In the genomic region with DNA sequence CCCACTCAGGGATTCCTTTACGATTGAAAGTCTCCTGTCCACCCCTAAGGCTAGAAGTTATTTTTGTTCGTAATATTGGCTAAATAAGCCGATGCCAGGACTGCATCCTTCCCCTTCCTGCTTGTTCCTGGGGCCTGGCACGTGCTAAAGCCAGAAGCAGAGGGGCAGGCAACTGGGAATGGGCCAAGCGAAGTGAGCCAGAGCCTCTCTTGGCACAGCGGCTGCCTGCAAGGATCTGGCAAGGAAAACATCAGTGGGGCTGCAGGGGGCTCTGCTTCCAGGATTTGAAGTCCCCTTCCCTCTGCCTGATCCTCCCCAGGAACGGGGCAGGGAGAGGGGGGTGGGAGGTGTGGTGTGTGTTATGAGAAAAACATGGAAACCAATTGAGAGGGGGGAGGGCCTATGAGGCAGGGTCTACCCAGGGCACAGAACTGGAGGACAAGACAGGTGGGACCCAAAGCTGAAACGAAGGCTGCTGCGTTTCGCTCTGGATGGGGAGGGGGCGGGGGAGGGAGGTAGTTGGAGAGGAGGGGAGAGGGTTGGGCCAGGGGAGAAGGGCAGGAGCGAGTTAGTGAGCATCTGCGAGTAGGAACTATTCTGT, we compare ENCODE assay signal across 11 mouse cellular contexts. TPM values are rescaled to one million over a fixed set of nuclear protein-coding genes. Genes with fewer than 3 reads are reported as not detected.
A peak's percentile ranks its signal among the peaks of the same experiment; 100 is the strongest.
DNase-seq lines count a peak whose midpoint lies in the region; ATAC-seq lines count a peak whose summit lies in the region.
"Had no signal": no experiment of that assay in that cellular context is flagged by ENCODE, and none has a peak within 500 bp of the region (broad histone marks: within the 10 kb centered on the region; RNA-seq: fewer than 3 reads in every experiment).

No protein-coding gene starts in this region.

- peak overlapping the region; percentile 10; the same call in 1 of the 2 replicates for H3K27ac ChIP-seq in forebrain, embryonic 13.5 days
- H3K27ac ChIP-seq in forebrain, embryonic 12.5 days, result no peak overlapping the region
- peak overlapping the region; percentile 58 for H3K27ac ChIP-seq in embryonic facial prominence, embryonic 13.5 days
- H3K27ac ChIP-seq in limb, embryonic 13.5 days, result peak overlapping the region; percentile 40; the same call in 1 of the 2 replicates
- H3K27ac ChIP-seq: liver, embryonic 13.5 days had no signal

- H3K4me3 ChIP-seq in forebrain, embryonic 13.5 days, result no peak overlapping the region
- no peak overlapping the region for H3K4me3 ChIP-seq in forebrain, embryonic 12.5 days (replicated peaks)
- no peak overlapping the region for H3K4me3 ChIP-seq in embryonic facial prominence, embryonic 13.5 days
- no peak overlapping the region for H3K4me3 ChIP-seq in limb, embryonic 13.5 days
- H3K4me3 ChIP-seq: liver, embryonic 13.5 days had no signal

- peak overlapping the region; percentile 23 for H3K4me2 ChIP-seq in forebrain, embryonic 13.5 days
- no peak overlapping the region; the same call in 1 of the 2 replicates for H3K4me2 ChIP-seq in forebrain, embryonic 12.5 days
- H3K4me2 ChIP-seq in embryonic facial prominence, embryonic 13.5 days, result peak overlapping the region; percentile 45
- peak overlapping the region; percentile 46 for H3K4me2 ChIP-seq in limb, embryonic 13.5 days (replicated peaks)
- H3K4me2 ChIP-seq: liver, embryonic 13.5 days had no signal

- WGBS in forebrain, embryonic 13.5 days, result 28% methylated on average over 13 of the region's 13 CpGs
- WGBS in forebrain, embryonic 12.5 days, result 34% methylated on average over 13 of the region's 13 CpGs
- WGBS in embryonic facial prominence, embryonic 13.5 days, result 15% methylated on average over 13 of the region's 13 CpGs
- 15% methylated on average over 13 of the region's 13 CpGs for WGBS in limb, embryonic 13.5 days

- peaks cover 29% of the 10 kb centered on the region for H3K4me1 ChIP-seq in forebrain, embryonic 13.5 days
- peaks cover 25% of the 10 kb centered on the region for H3K4me1 ChIP-seq in forebrain, embryonic 12.5 days
- H3K4me1 ChIP-seq in embryonic facial prominence, embryonic 13.5 days, result peaks cover 64% of the 10 kb centered on the region
- peaks cover 76% of the 10 kb centered on the region for H3K4me1 ChIP-seq in limb, embryonic 13.5 days
- H3K4me1 ChIP-seq: liver, embryonic 13.5 days had no signal

- peak; percentile 36 to 59 for DNase-seq in lung, postnatal 4 days
- no peak for DNase-seq in lung, postnatal 36 days
- no peak for DNase-seq in urinary bladder, postnatal 10 days (ENCODE audit: low spot score)
- DNase-seq: heart, postnatal 36 days; kidney, postnatal 25 days; liver, embryonic 13.5 days had no signal

- H3K27me3 ChIP-seq in forebrain, embryonic 13.5 days, result peaks cover 5% of the 10 kb centered on the region; the same call in 1 of the 2 replicates
- peaks cover 7% of the 10 kb centered on the region; the same call in 1 of the 2 replicates for H3K27me3 ChIP-seq in forebrain, embryonic 12.5 days
- H3K27me3 ChIP-seq in embryonic facial prominence, embryonic 13.5 days, result no peaks in the 10 kb centered on the region
- peaks cover 13% of the 10 kb centered on the region for H3K27me3 ChIP-seq in limb, embryonic 13.5 days

- H3K36me3 ChIP-seq in forebrain, embryonic 13.5 days (ENCODE audit: poor library complexity, severe bottlenecking), result no peaks in the 10 kb centered on the region
- no peaks in the 10 kb centered on the region for H3K36me3 ChIP-seq in forebrain, embryonic 12.5 days (replicated peaks)
- no peaks in the 10 kb centered on the region for H3K36me3 ChIP-seq in embryonic facial prominence, embryonic 13.5 days
- no peaks in the 10 kb centered on the region for H3K36me3 ChIP-seq in limb, embryonic 13.5 days
- H3K36me3 ChIP-seq: liver, embryonic 13.5 days had no signal

- peak; percentile 51; the same call in 1 of the 2 replicates for ATAC-seq in forebrain, embryonic 13.5 days
- ATAC-seq in forebrain, embryonic 12.5 days (ENCODE audit: low FRiP score), result no peak
- peak; percentile 32; the same call in 1 of the 2 replicates for ATAC-seq in embryonic facial prominence, embryonic 13.5 days (ENCODE audit: insufficient number of reproducible peaks, insufficient read depth, low FRiP score, low TSS enrichment, low read depth)
- peak; percentile 49 for ATAC-seq in limb, embryonic 13.5 days (ENCODE audit: low FRiP score, low read depth)
- ATAC-seq in monocyte, adult 5-6 weeks (replicated peaks; ENCODE audit: insufficient number of reproducible peaks, low FRiP score, low TSS enrichment, poor library complexity, severe bottlenecking), result no peak

- no peak overlapping the region; the same call in 1 of the 2 replicates for H3K9ac ChIP-seq in forebrain, embryonic 13.5 days
- H3K9ac ChIP-seq in forebrain, embryonic 12.5 days, result no peak overlapping the region
- no peak overlapping the region for H3K9ac ChIP-seq in embryonic facial prominence, embryonic 13.5 days
- H3K9ac ChIP-seq in limb, embryonic 13.5 days, result 0 out of 2 replicates have a peak overlapping the region, but pooled peaks have one; percentile 13
- H3K9ac ChIP-seq: liver, embryonic 13.5 days had no signal

- H3K9me3 ChIP-seq in forebrain, embryonic 13.5 days (replicated peaks), result no peaks in the 10 kb centered on the region
- H3K9me3 ChIP-seq in forebrain, embryonic 12.5 days, result no peaks in the 10 kb centered on the region
- no peaks in the 10 kb centered on the region for H3K9me3 ChIP-seq in embryonic facial prominence, embryonic 13.5 days
- H3K9me3 ChIP-seq in limb, embryonic 13.5 days, result no peaks in the 10 kb centered on the region
- H3K9me3 ChIP-seq: liver, embryonic 13.5 days had no signal

RNA-seq across cellular contexts. Expression of gene Wnt11, which starts 40.6 kb away (rescaled TPM):
- 0.19 and 0.23 TPM in 2 replicates for polyA plus RNA-seq in forebrain, embryonic 13.5 days (2015; fragmentation: Nextera tagmentation; extraction: Ambion mirVana)
- polyA plus RNA-seq in forebrain, embryonic 12.5 days (2016; fragmentation: Nextera tagmentation; extraction: Ambion mirVana), result 1.7 and 2.6 TPM in 2 replicates
- polyA plus RNA-seq in embryonic facial prominence, embryonic 13.5 days (2015; fragmentation: Nextera tagmentation; extraction: Ambion mirVana), result 10.8 and 12.4 TPM in 2 replicates
- polyA plus RNA-seq in limb, embryonic 13.5 days (2015; fragmentation: Nextera tagmentation; extraction: Ambion mirVana), result 37.2 and 38.3 TPM in 2 replicates
- 0.39 to 9.2 TPM (median 6.3 TPM) in 3 replicates for total RNA-seq in monocyte, adult 5-6 weeks (2017)

Comparison
In these comparisons a context has a peak if more than half of its experiments do, and no peak if none do; other contexts are left out.
1. ATAC-seq: peak in forebrain, embryonic 13.5 days (single experiment), embryonic facial prominence, embryonic 13.5 days (single experiment) and limb, embryonic 13.5 days (single experiment); none in forebrain, embryonic 12.5 days (single experiment) and monocyte, adult 5-6 weeks (single experiment).
2. DNase-seq: peak in lung, postnatal 4 days (2 of 2); none in lung, postnatal 36 days (single experiment) and urinary bladder, postnatal 10 days (single experiment).